Mouse (Mus musculus): Measurements from ENCODE around the gene Capg.

GRCm38 (mm10) chr6:72588307-72588706 lies 44.1 kb downstream of the Capg start:
- no peak for TF ChIP-seq EP300 (IDR thresholded peaks at IDR 0.05; ENCODE audit: insufficient read depth, low read depth, low read length)
- TF ChIP-seq CTCF (IDR thresholded peaks at IDR 0.05): no peak

Measured in heart, adult 2 months (tissue).